In the genomic region with DNA sequence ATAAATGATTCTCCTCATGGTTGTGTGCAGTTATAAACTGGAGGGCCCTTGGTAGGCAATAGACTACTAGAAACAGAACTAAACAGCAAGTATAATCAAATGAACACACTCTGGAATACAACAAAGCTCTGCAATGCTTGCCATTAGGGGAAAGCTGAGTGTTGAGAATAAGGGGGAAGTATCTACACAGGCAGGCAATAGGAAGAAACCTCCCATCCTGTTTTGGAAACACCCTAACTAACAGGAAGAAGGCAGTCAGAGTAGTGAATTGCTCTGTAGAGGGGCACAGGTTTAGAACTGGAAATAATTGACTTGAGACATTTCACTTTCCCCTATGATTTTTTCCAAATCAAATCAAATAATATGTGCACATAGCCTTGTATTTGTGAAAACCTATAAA, we compare ENCODE assay signal across 16 mouse cellular contexts.
DNase-seq lines count a peak whose midpoint lies in the region; ATAC-seq and TF ChIP-seq lines count a peak whose summit lies in the region.
"Had no signal": no experiment of that assay in that cellular context is flagged by ENCODE, and none has a peak within 500 bp of the region (broad histone marks: within the 10 kb centered on the region; RNA-seq: fewer than 3 reads in every experiment).

No protein-coding gene starts in this region.

- no peak overlapping the region for H3K9ac ChIP-seq in heart, postnatal 0 days (replicated peaks; ENCODE audit: low read depth, low read length)
- no peak overlapping the region for H3K9ac ChIP-seq in forebrain, embryonic 12.5 days
- H3K9ac ChIP-seq: embryonic facial prominence, embryonic 12.5 days; limb, embryonic 15.5 days; lung, embryonic 15.5 days; midbrain, embryonic 12.5 days had no signal

- H3K9me3 ChIP-seq in heart, postnatal 0 days (replicated peaks; ENCODE audit: control insufficient read depth, low read length): no peaks in the 10 kb centered on the region
- H3K9me3 ChIP-seq in forebrain, embryonic 12.5 days: no peaks in the 10 kb centered on the region
- H3K9me3 ChIP-seq: embryonic facial prominence, embryonic 12.5 days; limb, embryonic 15.5 days; lung, embryonic 15.5 days; midbrain, embryonic 12.5 days had no signal

- H3K27ac ChIP-seq in heart, postnatal 0 days (ENCODE audit: low read depth): peak overlapping the region; percentile 25; the same call in 1 of the 2 replicates
- no peak overlapping the region for H3K27ac ChIP-seq in forebrain, embryonic 12.5 days
- H3K27ac ChIP-seq: embryonic facial prominence, embryonic 12.5 days; limb, embryonic 15.5 days; lung, embryonic 15.5 days; midbrain, embryonic 12.5 days had no signal

- H3K36me3 ChIP-seq in heart, postnatal 0 days (replicated peaks; ENCODE audit: control insufficient read depth, insufficient read depth, low read length): no peaks in the 10 kb centered on the region
- H3K36me3 ChIP-seq in forebrain, embryonic 12.5 days (replicated peaks): no peaks in the 10 kb centered on the region
- H3K36me3 ChIP-seq: embryonic facial prominence, embryonic 12.5 days; limb, embryonic 15.5 days; lung, embryonic 15.5 days; midbrain, embryonic 12.5 days had no signal

- peak; percentile 12 for DNase-seq in heart, postnatal 0 days (ENCODE audit: low spot score)
- DNase-seq in heart, postnatal 4 days: no peak
- DNase-seq in naive thymus-derived CD4-positive, alpha-beta T cell, adult 2 months (ENCODE audit: low read depth): peak; percentile 19
- no peak for DNase-seq in spleen, adult 18-20 months
- DNase-seq: cerebellum, adult 11 months; right cerebral cortex, postnatal 14 days; thymus, adult 2 months had no signal

- TF ChIP-seq CTCF in heart, postnatal 0 days (IDR thresholded peaks at IDR 0.05; ENCODE audit: low read depth): no peak

- H3K4me1 ChIP-seq in heart, postnatal 0 days (ENCODE audit: control insufficient read depth, insufficient read depth): no peaks in the 10 kb centered on the region
- no peaks in the 10 kb centered on the region for H3K4me1 ChIP-seq in forebrain, embryonic 12.5 days
- H3K4me1 ChIP-seq: embryonic facial prominence, embryonic 12.5 days; limb, embryonic 15.5 days; lung, embryonic 15.5 days; midbrain, embryonic 12.5 days had no signal

- H3K27me3 ChIP-seq in heart, postnatal 0 days (ENCODE audit: control insufficient read depth, insufficient read depth, low read length): no peaks in the 10 kb centered on the region
- H3K27me3 ChIP-seq in forebrain, embryonic 12.5 days: no peaks in the 10 kb centered on the region
- H3K27me3 ChIP-seq: embryonic facial prominence, embryonic 12.5 days; limb, embryonic 15.5 days; lung, embryonic 15.5 days; midbrain, embryonic 12.5 days had no signal

- ATAC-seq in heart, postnatal 0 days (ENCODE audit: insufficient read depth, low read depth): no peak
- peak; percentile 57 for ATAC-seq in CD4-positive, CD25-positive, alpha-beta regulatory T cell, adult 4 months
- ATAC-seq in granulocyte monocyte progenitor cell, adult 5-6 weeks (replicated peaks; ENCODE audit: poor library complexity, severe bottlenecking): peak; percentile 63
- no peak for ATAC-seq in forebrain, embryonic 12.5 days (ENCODE audit: low FRiP score)
- ATAC-seq: intestine, postnatal 0 days had no signal

- H3K4me2 ChIP-seq in heart, postnatal 0 days (ENCODE audit: low read depth, low read length): no peak overlapping the region
- no peak overlapping the region for H3K4me2 ChIP-seq in forebrain, embryonic 12.5 days
- H3K4me2 ChIP-seq: embryonic facial prominence, embryonic 12.5 days; limb, embryonic 15.5 days; lung, embryonic 15.5 days; midbrain, embryonic 12.5 days had no signal

- H3K4me3 ChIP-seq in heart, postnatal 0 days (ENCODE audit: low read depth, low read length): no peak overlapping the region
- H3K4me3 ChIP-seq in forebrain, embryonic 12.5 days (replicated peaks): no peak overlapping the region
- H3K4me3 ChIP-seq: embryonic facial prominence, embryonic 12.5 days; limb, embryonic 15.5 days; lung, embryonic 15.5 days; midbrain, embryonic 12.5 days; myocyte had no signal

- no peak for TF ChIP-seq EP300 in heart, postnatal 0 days (IDR thresholded peaks at IDR 0.05; ENCODE audit: low read depth)

Comparison
In these comparisons a context has a peak if more than half of its experiments do, and no peak if none do; other contexts are left out.
1. DNase-seq: peak in heart, postnatal 0 days (single experiment) and naive thymus-derived CD4-positive, alpha-beta T cell, adult 2 months (single experiment); none in heart, postnatal 4 days (single experiment) and spleen, adult 18-20 months (0 of 2).
2. ATAC-seq: peak in CD4-positive, CD25-positive, alpha-beta regulatory T cell, adult 4 months (single experiment) and granulocyte monocyte progenitor cell, adult 5-6 weeks (single experiment); none in heart, postnatal 0 days (single experiment) and forebrain, embryonic 12.5 days (single experiment).